Mouse (Mus musculus) intestine, embryonic 14.5 days (tissue): ENCODE measurements around the gene Glt28d2. TPM values are rescaled to one million over a fixed set of nuclear protein-coding genes. Genes with fewer than 3 reads are reported as not detected.

Experiments
- ATAC-seq: fragments of 200-750 bp; cut with Nextera tagmentation; replicated peaks from 2 replicates; pipeline ENCODE4 v1.8.0; 2017; ENCODE audit warnings: low read depth, moderate number of reproducible peaks, moderate TSS enrichment, moderate library complexity; ENCODE audit not compliant: low FRiP score, low TSS enrichment
- DNase-seq: peaks from one replicate; pipeline ENCODE4 v3.0.0-alpha.2; 2018; ENCODE audit warnings: low spot score
- H3K27ac ChIP-seq: fragments of 300-500 bp; sonication (generic); 2 replicates; pipeline ENCODE4 v1.5.1; 2014; ENCODE audit warnings: low read depth, mild to moderate bottlenecking, control low read depth
- H3K27me3 ChIP-seq: fragments of 300-500 bp; sonication (generic); replicated peaks from 2 replicates; pipeline ENCODE4 v1.6.1; 2014; ENCODE audit warnings: low read length, control low read depth; ENCODE audit not compliant: control insufficient read depth, insufficient read depth
- H3K36me3 ChIP-seq: fragments of 300-500 bp; sonication (generic); 2 replicates; pipeline ENCODE4 v1.6.1; 2014; ENCODE audit warnings: low read length, control low read depth; ENCODE audit not compliant: control insufficient read depth, insufficient read depth
- H3K4me1 ChIP-seq: fragments of 300-500 bp; sonication (generic); replicated peaks from 2 replicates; pipeline ENCODE4 v1.6.1; 2014; ENCODE audit warnings: low read length, control low read depth, mixed read lengths; ENCODE audit not compliant: control insufficient read depth, insufficient read depth
- H3K4me2 ChIP-seq: fragments of 300-500 bp; sonication (generic); 2 replicates; pipeline ENCODE4 v1.6.1; 2014; ENCODE audit warnings: low read length
- H3K4me3 ChIP-seq: fragments of 300-500 bp; sonication (generic); 2 replicates; pipeline ENCODE4 v1.5.1; 2014; ENCODE audit warnings: low read depth, low read length, control low read depth, mixed read lengths
- H3K9ac ChIP-seq: fragments of 300-500 bp; sonication (generic); 2 replicates; pipeline ENCODE4 v1.6.1; 2014; ENCODE audit warnings: mild to moderate bottlenecking, low read length
- H3K9me3 ChIP-seq: fragments of 300-500 bp; sonication (generic); 2 replicates; pipeline ENCODE4 v1.6.1; 2016; ENCODE audit warnings: low read length, control low read depth; ENCODE audit not compliant: control insufficient read depth
- WGBS: fragments of 180-500 bp; shearing (Covaris S2); extraction: QIAGEN DNeasy Blood & Tissue Kit; methylation state at CpG from one replicate; pipeline ENCODE4 v1.1.7; 2014; 5-methylcytosine and 5-hydroxymethylcytosine counted together
- polyA plus RNA-seq: library from polyadenylated mRNA; unstranded; fragments of >200 nt; fragmentation: Nextera tagmentation; extraction: Ambion mirVana; gene quantifications from 2 replicates; pipeline ENCODE4 v1.2.1, GENCODE M21; 2014

Gene Glt28d2
- polyA plus RNA-seq, 1 experiment from 2014 or later, result 1.8 TPM

- Histone ChIP-seq H3K4me2 (no peak overlapping the region), H3K4me3 (no peak overlapping the region), H3K27ac (no peak overlapping the region), H3K9ac (no peak overlapping the region), H3K4me1 (no peaks in the 10 kb centered on the region; the same call in 1 of the 2 replicates), H3K9me3 (no peaks in the 10 kb centered on the region), H3K36me3 (no peaks in the 10 kb centered on the region), H3K27me3 (no peaks in the 10 kb centered on the region)
- no peak for ATAC-seq
- DNase-seq, result no peak
- WGBS, result 80% methylated on average over 6 of the region's 6 CpGs
Measured at GRCm38 (mm10) chr3:85827815-85828214, 59.5 kb downstream of the Glt28d2 start.

GRCm38 (mm10) chr3:85827283-85827682 is 60.0 kb downstream of the Glt28d2 start:
- ATAC-seq, result no peak
- Histone ChIP-seq H3K36me3 (no peaks in the 10 kb centered on the region), H3K27ac (no peak overlapping the region), H3K4me3 (no peak overlapping the region), H3K4me1 (no peaks in the 10 kb centered on the region; the same call in 1 of the 2 replicates), H3K4me2 (no peak overlapping the region), H3K27me3 (no peaks in the 10 kb centered on the region), H3K9ac (no peak overlapping the region), H3K9me3 (no peaks in the 10 kb centered on the region)
- WGBS, result 71% methylated on average over 4 of the region's 4 CpGs
- no peak for DNase-seq

GRCm38 (mm10) chr3:85820839-85821548 is 66.3 kb downstream of the Glt28d2 start:
- ATAC-seq (no peak), DNase-seq (no peak)
- no peak overlapping the region for H3K27ac ChIP-seq
- WGBS, result 68% methylated on average over 15 of the region's 15 CpGs
- no peak overlapping the region for H3K4me3 ChIP-seq
- H3K27me3 ChIP-seq, result no peaks in the 10 kb centered on the region
- H3K36me3 ChIP-seq, result no peaks in the 10 kb centered on the region
- H3K9me3 ChIP-seq, result no peaks in the 10 kb centered on the region
- no peaks in the 10 kb centered on the region for H3K4me1 ChIP-seq
- H3K9ac ChIP-seq, result no peak overlapping the region
- no peak overlapping the region for H3K4me2 ChIP-seq

Other genes starting within 250 kb of the Glt28d2 start
- 3.3 and 4.2 TPM in 2 replicates for gene Fam160a1, start 70.2 kb downstream of the Glt28d2 start, polyA plus RNA-seq
- 5.3 and 5.7 TPM in 2 replicates for gene Gm37240, start within 50 bp of the Glt28d2 start, polyA plus RNA-seq
- 47.3 and 55.4 TPM in 2 replicates for gene Sh3d19, start 83.6 kb upstream of the Glt28d2 start, polyA plus RNA-seq
- gene Prss48, start 115.0 kb upstream of the Glt28d2 start, polyA plus RNA-seq, result 0.44 and 0.58 TPM in 2 replicates